Mouse (Mus musculus): Measurements from ENCODE around the gene Ascc2. TPM values are rescaled to one million over a fixed set of nuclear protein-coding genes. Genes with fewer than 3 reads are reported as not detected.

Gene Ascc2
- 27.2 TPM for polyA plus RNA-seq (2014; fragmentation: Illumina TruSeq; extraction: RNeasy Lipid Tissue Mini Kit (QIAGEN cat#74804); ENCODE audit: low read depth, low replicate concordance)

GRCm38 (mm10) chr11:4637534-4638234 is at the start of gene Ascc2:
TSS of gene Ascc2 (plus strand) at chr11:4637747.

GRCm38 (mm10) chr11:4594608-4595500 is 42.7 kb upstream of the Ascc2 start, which contains the start of gene Mtmr3:
TSS of gene Mtmr3 (minus strand) at chr11:4594863.

GRCm38 (mm10) chr11:4620017-4620485 is 17.5 kb upstream of the Ascc2 start, which contains the start of gene Gm11032:
TSS of gene Gm11032 (plus strand) at chr11:4620067.

GRCm38 (mm10) chr11:4704072-4704964 is 66.8 kb downstream of the Ascc2 start, which contains the start of the genes Uqcr10 and Zmat5:
TSS of gene Uqcr10 (minus strand) at chr11:4704342.
TSS of gene Zmat5 (plus strand) at chr11:4704678.

Other genes starting within 250 kb of the Ascc2 start
- gene Hormad2, start 196.6 kb upstream of the Ascc2 start, polyA plus RNA-seq (2014; fragmentation: Illumina TruSeq; extraction: RNeasy Lipid Tissue Mini Kit (QIAGEN cat#74804); ENCODE audit: low read depth, low replicate concordance): 0.67 TPM
- gene Mtmr3, start 42.9 kb upstream of the Ascc2 start, polyA plus RNA-seq (2014; fragmentation: Illumina TruSeq; extraction: RNeasy Lipid Tissue Mini Kit (QIAGEN cat#74804); ENCODE audit: low read depth, low replicate concordance): 34.3 TPM
- gene Gm11032, start 17.7 kb upstream of the Ascc2 start, polyA plus RNA-seq (2014; fragmentation: Illumina TruSeq; extraction: RNeasy Lipid Tissue Mini Kit (QIAGEN cat#74804); ENCODE audit: low read depth, low replicate concordance): not detected
- 374 TPM for gene Uqcr10, start 66.6 kb downstream of the Ascc2 start, polyA plus RNA-seq (2014; fragmentation: Illumina TruSeq; extraction: RNeasy Lipid Tissue Mini Kit (QIAGEN cat#74804); ENCODE audit: low read depth, low replicate concordance)
- 23.3 TPM for gene Zmat5, start 66.9 kb downstream of the Ascc2 start, polyA plus RNA-seq (2014; fragmentation: Illumina TruSeq; extraction: RNeasy Lipid Tissue Mini Kit (QIAGEN cat#74804); ENCODE audit: low read depth, low replicate concordance)
- not detected for gene Cabp7, start 109.0 kb downstream of the Ascc2 start, polyA plus RNA-seq (2014; fragmentation: Illumina TruSeq; extraction: RNeasy Lipid Tissue Mini Kit (QIAGEN cat#74804); ENCODE audit: low read depth, low replicate concordance)
- 52.1 TPM for gene Nf2, start 211.8 kb downstream of the Ascc2 start, polyA plus RNA-seq (2014; fragmentation: Illumina TruSeq; extraction: RNeasy Lipid Tissue Mini Kit (QIAGEN cat#74804); ENCODE audit: low read depth, low replicate concordance)
- gene Nipsnap1, start 236.2 kb downstream of the Ascc2 start, polyA plus RNA-seq (2014; fragmentation: Illumina TruSeq; extraction: RNeasy Lipid Tissue Mini Kit (QIAGEN cat#74804); ENCODE audit: low read depth, low replicate concordance): 13.3 TPM